Mouse (Mus musculus) heart, embryonic 10.5 days (tissue): ENCODE results near the gene Asah2. TPM values are rescaled to one million over a fixed set of nuclear protein-coding genes. Genes with fewer than 3 reads are reported as not detected.

Experiments
- DNase-seq: peaks from one replicate; pipeline ENCODE4 v3.0.0-alpha.2; 2017; ENCODE audit warnings: low spot score
- H3K27ac ChIP-seq: fragments of 300-500 bp; sonication (generic); 2 replicates; pipeline ENCODE4 v1.5.1; 2016; ENCODE audit warnings: mild to moderate bottlenecking
- H3K27me3 ChIP-seq: fragments of 300-500 bp; sonication (generic); 2 replicates; pipeline ENCODE4 v1.6.1; 2016; ENCODE audit warnings: mild to moderate bottlenecking; ENCODE audit not compliant: poor library complexity, insufficient read depth, severe bottlenecking
- H3K36me3 ChIP-seq: fragments of 300-500 bp; sonication (generic); 2 replicates; pipeline ENCODE4 v1.6.1; 2016; ENCODE audit warnings: mild to moderate bottlenecking, moderate library complexity
- H3K4me1 ChIP-seq: fragments of 300-500 bp; sonication (generic); 2 replicates; pipeline ENCODE4 v1.6.1; 2016; ENCODE audit warnings: mild to moderate bottlenecking
- H3K4me3 ChIP-seq: fragments of 300-500 bp; sonication (generic); 2 replicates; pipeline ENCODE4 v1.5.1; 2016; ENCODE audit warnings: mild to moderate bottlenecking, moderate library complexity
- H3K9me3 ChIP-seq: fragments of 300-500 bp; sonication (generic); 2 replicates; pipeline ENCODE4 v1.6.1; 2016; ENCODE audit warnings: mild to moderate bottlenecking, moderate library complexity
- WGBS: fragments of 180-500 bp; shearing (Covaris S2); methylation state at CpG from one replicate; pipeline ENCODE4 v1.1.7; 2016; 5-methylcytosine and 5-hydroxymethylcytosine counted together
- polyA plus RNA-seq: library from polyadenylated mRNA; unstranded; fragments of >200 nt; fragmentation: Nextera tagmentation; extraction: Ambion mirVana; gene quantifications from 2 replicates; pipeline ENCODE4 v1.2.1, GENCODE M21; 2016

The Asah2 gene
- polyA plus RNA-seq, 1 experiment from 2014 or later, result 1.6 TPM

GRCm38 (mm10) chr19:32019722-32020121, 88.3 kb downstream of the Asah2 start:
- peak; percentile 74 for DNase-seq
- peaks cover 24% of the 10 kb centered on the region for H3K4me1 ChIP-seq
- H3K36me3 ChIP-seq, result peaks cover 12% of the 10 kb centered on the region; the same call in 1 of the 2 replicates
- H3K9me3 ChIP-seq, result peaks cover 2% of the 10 kb centered on the region; the same call in 1 of the 2 replicates
- no peak overlapping the region for H3K4me3 ChIP-seq
- WGBS, result 15% methylated on average over 8 of the region's 8 CpGs
- no peaks in the 10 kb centered on the region for H3K27me3 ChIP-seq
- peak overlapping the region; percentile 81; the same call in 1 of the 2 replicates for H3K27ac ChIP-seq

GRCm38 (mm10) chr19:32018585-32018984, 89.4 kb downstream of the Asah2 start:
- Histone ChIP-seq H3K4me1 (peaks cover 24% of the 10 kb centered on the region), H3K4me3 (no peak overlapping the region), H3K36me3 (peaks cover 12% of the 10 kb centered on the region; the same call in 1 of the 2 replicates), H3K9me3 (peaks cover 2% of the 10 kb centered on the region; the same call in 1 of the 2 replicates), H3K27ac (peak overlapping the region; percentile 81), H3K27me3 (no peaks in the 10 kb centered on the region)
- DNase-seq, result no peak
- 53% methylated on average over 7 of the region's 7 CpGs for WGBS

DNA sequence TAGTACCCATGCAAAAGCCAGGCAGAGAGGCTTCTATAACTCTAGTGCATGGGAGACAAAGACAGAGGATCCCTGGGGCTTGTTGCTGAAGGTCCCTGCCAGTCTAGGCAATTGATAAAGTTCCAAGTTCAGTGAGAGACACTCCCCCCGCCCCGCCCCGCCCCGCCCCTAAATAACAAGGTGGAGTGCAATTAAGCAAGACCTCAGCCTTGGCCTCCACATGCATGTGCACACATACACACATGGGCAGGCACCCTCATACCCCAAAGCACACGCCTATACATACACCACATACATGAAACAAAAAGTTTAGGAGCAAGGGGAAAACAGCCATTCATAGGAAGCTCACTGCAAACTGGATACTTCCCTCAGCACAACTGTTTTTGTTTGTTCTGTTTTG, 90.0 kb downstream of the Asah2 start:
- no peak for DNase-seq
- Histone ChIP-seq H3K36me3 (peaks cover 12% of the 10 kb centered on the region; the same call in 1 of the 2 replicates), H3K27ac (peak overlapping the region; percentile 81), H3K4me3 (no peak overlapping the region), H3K4me1 (peaks cover 24% of the 10 kb centered on the region), H3K27me3 (no peaks in the 10 kb centered on the region), H3K9me3 (peaks cover 2% of the 10 kb centered on the region; the same call in 1 of the 2 replicates)
- 87% methylated on average over 5 of the region's 5 CpGs for WGBS

DNA sequence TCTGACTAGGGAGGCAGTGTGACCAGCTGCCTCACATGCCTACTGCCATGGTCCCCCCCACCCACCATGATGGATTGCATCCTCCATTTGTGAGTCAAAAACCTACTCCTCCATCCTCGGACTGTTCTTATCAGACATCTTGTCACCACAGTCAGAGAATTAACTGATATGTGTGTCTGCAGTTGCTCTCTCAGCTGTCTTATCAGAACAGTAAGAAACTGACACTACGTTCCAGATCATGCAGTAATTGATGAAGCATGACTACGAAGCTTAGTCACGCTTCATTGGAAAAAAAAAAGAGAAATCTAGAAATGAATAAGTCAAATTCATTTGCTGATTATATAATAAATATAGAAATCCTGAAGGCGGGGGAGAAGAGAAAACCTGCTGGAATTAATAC, 105.4 kb downstream of the Asah2 start:
- H3K9me3 ChIP-seq, result no peaks in the 10 kb centered on the region
- 44% methylated on average over 5 of the region's 5 CpGs for WGBS
- no peak for DNase-seq
- H3K4me1 ChIP-seq, result 0 out of 2 replicates have a peak, but pooled peaks cover 3% of the 10 kb centered on the region
- no peak overlapping the region for H3K27ac ChIP-seq
- H3K27me3 ChIP-seq, result no peaks in the 10 kb centered on the region
- no peak overlapping the region for H3K4me3 ChIP-seq
- peaks cover 13% of the 10 kb centered on the region for H3K36me3 ChIP-seq

GRCm38 (mm10) chr19:31996916-31997315, 111.1 kb downstream of the Asah2 start:
- H3K36me3 ChIP-seq, result 0 out of 2 replicates have a peak, but pooled peaks cover 3% of the 10 kb centered on the region
- no peak overlapping the region for H3K27ac ChIP-seq
- 72% methylated on average over 3 of the region's 3 CpGs for WGBS

GRCm38 (mm10) chr19:31991057-31991456, 117.0 kb downstream of the Asah2 start:
- DNase-seq, result no peak
- no peaks in the 10 kb centered on the region for H3K36me3 ChIP-seq
- no peak overlapping the region for H3K4me3 ChIP-seq
- 88% methylated on average over 6 of the region's 6 CpGs for WGBS
- no peaks in the 10 kb centered on the region for H3K27me3 ChIP-seq
- H3K27ac ChIP-seq, result no peak overlapping the region
- no peaks in the 10 kb centered on the region for H3K9me3 ChIP-seq
- H3K4me1 ChIP-seq, result no peaks in the 10 kb centered on the region

More at GRCm38 (mm10) chr19:31996916-31997315, 111.1 kb downstream of the Asah2 start:
- DNase-seq, result no peak
- H3K4me3 ChIP-seq, result no peak overlapping the region
- no peaks in the 10 kb centered on the region for H3K4me1 ChIP-seq
- no peaks in the 10 kb centered on the region for H3K27me3 ChIP-seq
- H3K9me3 ChIP-seq, result no peaks in the 10 kb centered on the region

GRCm38 (mm10) chr19:31975882-31976281, 132.1 kb downstream of the Asah2 start:
- no peaks in the 10 kb centered on the region for H3K27me3 ChIP-seq
- no peak overlapping the region for H3K4me3 ChIP-seq
- H3K9me3 ChIP-seq, result no peaks in the 10 kb centered on the region
- H3K36me3 ChIP-seq, result no peaks in the 10 kb centered on the region
- DNase-seq, result no peak
- H3K4me1 ChIP-seq, result peaks cover 4% of the 10 kb centered on the region; the same call in 1 of the 2 replicates
- 60% methylated on average over 2 of the region's 2 CpGs for WGBS
- H3K27ac ChIP-seq, result no peak overlapping the region

GRCm38 (mm10) chr19:31971998-31972397, 136.0 kb downstream of the Asah2 start:
- H3K27ac ChIP-seq, result no peak overlapping the region
- H3K27me3 ChIP-seq, result no peaks in the 10 kb centered on the region
- no peaks in the 10 kb centered on the region for H3K36me3 ChIP-seq
- H3K4me1 ChIP-seq, result peaks cover 4% of the 10 kb centered on the region; the same call in 1 of the 2 replicates
- peak; percentile 86 for DNase-seq
- no peak overlapping the region for H3K4me3 ChIP-seq
- no peaks in the 10 kb centered on the region for H3K9me3 ChIP-seq
- WGBS, result 8% methylated on average over 6 of the region's 6 CpGs

GRCm38 (mm10) chr19:31971405-31971804, 136.6 kb downstream of the Asah2 start:
- no peak overlapping the region for H3K4me3 ChIP-seq
- H3K36me3 ChIP-seq, result no peaks in the 10 kb centered on the region
- DNase-seq, result no peak
- H3K27me3 ChIP-seq, result no peaks in the 10 kb centered on the region
- 55% methylated on average over 3 of the region's 3 CpGs for WGBS
- peaks cover 4% of the 10 kb centered on the region; the same call in 1 of the 2 replicates for H3K4me1 ChIP-seq
- no peaks in the 10 kb centered on the region for H3K9me3 ChIP-seq
- no peak overlapping the region for H3K27ac ChIP-seq

GRCm38 (mm10) chr19:31967933-31968532, 140.0 kb downstream of the Asah2 start:
- no peak for DNase-seq
- no peaks in the 10 kb centered on the region for H3K9me3 ChIP-seq
- no peaks in the 10 kb centered on the region for H3K36me3 ChIP-seq
- no peak overlapping the region for H3K4me3 ChIP-seq
- 52% methylated on average over 5 of the region's 5 CpGs for WGBS
- H3K4me1 ChIP-seq, result peaks cover 3% of the 10 kb centered on the region; the same call in 1 of the 2 replicates
- no peaks in the 10 kb centered on the region for H3K27me3 ChIP-seq
- no peak overlapping the region for H3K27ac ChIP-seq

DNA sequence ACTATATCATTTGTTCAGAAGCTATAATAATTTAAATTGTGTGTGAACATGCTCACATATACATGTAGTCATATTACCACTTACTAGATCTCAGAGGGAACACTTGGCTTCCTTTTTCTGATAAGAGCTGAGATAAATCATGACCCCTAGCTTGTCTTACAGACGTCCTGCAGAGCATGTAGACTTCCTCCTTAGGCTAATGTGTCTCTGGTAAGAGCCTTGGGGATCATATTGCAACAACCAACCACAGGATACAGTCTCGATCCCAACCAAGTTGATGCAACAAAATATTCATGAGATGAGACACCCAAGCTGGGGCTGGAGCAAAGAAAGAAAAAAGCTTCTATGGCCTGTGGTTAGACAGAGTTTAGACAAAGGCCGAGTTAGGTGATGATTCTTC, 144.9 kb downstream of the Asah2 start:
- 48% methylated on average over 3 of the region's 3 CpGs for WGBS
- Histone ChIP-seq H3K36me3 (no peaks in the 10 kb centered on the region), H3K27me3 (no peaks in the 10 kb centered on the region)

GRCm38 (mm10) chr19:31960434-31960833, 147.6 kb downstream of the Asah2 start:
- no peaks in the 10 kb centered on the region for H3K27me3 ChIP-seq
- peaks cover 3% of the 10 kb centered on the region; the same call in 1 of the 2 replicates for H3K4me1 ChIP-seq
- DNase-seq, result no peak
- no peaks in the 10 kb centered on the region for H3K36me3 ChIP-seq
- WGBS, result 85% methylated on average over 2 of the region's 2 CpGs
- no peak overlapping the region for H3K27ac ChIP-seq
- H3K4me3 ChIP-seq, result no peak overlapping the region
- H3K9me3 ChIP-seq, result no peaks in the 10 kb centered on the region

More for the DNA sequence above, 144.9 kb downstream of the Asah2 start:
- no peak for DNase-seq
- no peak overlapping the region for H3K27ac ChIP-seq
- H3K4me1 ChIP-seq, result peaks cover 3% of the 10 kb centered on the region; the same call in 1 of the 2 replicates
- H3K4me3 ChIP-seq, result no peak overlapping the region
- no peaks in the 10 kb centered on the region for H3K9me3 ChIP-seq

GRCm38 (mm10) chr19:31956359-31956758, 151.7 kb downstream of the Asah2 start:
- Histone ChIP-seq H3K27ac (no peak overlapping the region), H3K4me3 (no peak overlapping the region), H3K4me1 (no peaks in the 10 kb centered on the region), H3K36me3 (no peaks in the 10 kb centered on the region), H3K27me3 (no peaks in the 10 kb centered on the region), H3K9me3 (no peaks in the 10 kb centered on the region)
- 68% methylated on average over 2 of the region's 2 CpGs for WGBS
- DNase-seq, result no peak
